Mouse (Mus musculus) layer of hippocampus, adult 11-12 months (tissue): Measurements from ENCODE around the gene Rhbdf2.

Source experiments
- DNase-seq: peaks from one replicate; pipeline ENCODE4 v3.0.0; 2022; ENCODE audit warnings: low spot score

Rhbdf2 gene

DNA sequence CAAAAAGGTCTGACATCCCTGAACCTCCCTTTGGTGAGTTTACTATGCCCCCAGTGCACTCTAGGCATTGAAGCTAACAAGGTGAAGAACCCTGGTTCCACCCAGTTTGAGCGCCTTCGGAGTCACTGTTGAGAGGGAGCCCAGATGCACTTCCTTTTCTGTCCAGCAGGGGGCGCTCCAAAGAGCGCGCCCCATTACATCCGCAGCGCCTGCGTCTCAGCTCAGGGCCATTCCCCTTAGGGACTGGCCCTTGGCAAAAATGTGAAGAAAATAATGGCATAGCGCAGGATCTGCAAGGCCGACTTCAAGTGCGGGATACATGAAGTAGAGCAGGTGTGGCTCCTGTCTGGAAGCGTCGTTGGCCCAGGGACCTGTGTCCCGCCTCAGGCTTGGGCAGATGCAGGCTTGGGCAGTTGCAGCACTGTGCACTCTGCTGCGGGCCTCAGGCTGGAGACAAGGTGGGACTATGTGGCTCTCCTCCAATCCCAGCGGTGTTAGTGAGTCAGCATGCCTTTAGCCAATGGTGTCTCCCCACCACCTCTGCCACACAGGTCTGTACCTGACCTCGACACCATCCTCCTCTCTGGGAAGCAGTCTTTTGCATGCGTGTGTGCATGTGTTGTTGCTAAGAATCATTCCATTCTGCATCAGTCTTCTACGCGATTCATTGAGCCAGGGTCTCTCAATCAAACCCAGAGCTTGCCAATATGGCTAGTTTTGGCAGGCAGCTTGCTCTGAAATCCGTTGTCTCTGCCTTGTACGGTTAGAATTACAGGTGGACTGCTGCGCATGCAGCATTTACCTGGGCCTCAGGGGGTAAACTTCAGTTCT is 39.8 kb downstream of the Rhbdf2 start:
- peak; percentile 80 for DNase-seq

DNA sequence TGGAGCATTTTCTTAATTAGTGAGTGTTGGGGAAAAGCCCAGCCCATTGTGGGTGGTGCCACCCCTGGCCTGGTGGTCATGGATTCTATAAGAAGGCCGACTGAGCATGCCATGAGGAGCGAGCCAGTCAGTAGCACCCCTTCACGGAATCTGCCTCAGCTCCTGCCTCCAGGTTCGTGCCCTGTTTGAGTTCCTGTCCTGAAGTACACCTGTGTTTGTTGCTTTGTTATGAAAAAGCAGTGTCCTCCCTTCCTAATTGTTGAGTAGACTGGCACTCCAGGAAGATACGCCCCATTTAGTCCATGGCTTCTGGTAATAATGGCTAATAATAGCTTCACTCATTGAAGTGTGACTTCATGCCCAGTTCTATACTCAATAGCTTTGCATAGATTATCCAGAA is 40.5 kb downstream of the Rhbdf2 start, which contains the start of gene Aanat:
Gene Aanat, plus strand, starts transcription at position 123 of the 400 bp plus-strand sequence.
- DNase-seq = no peak

DNA sequence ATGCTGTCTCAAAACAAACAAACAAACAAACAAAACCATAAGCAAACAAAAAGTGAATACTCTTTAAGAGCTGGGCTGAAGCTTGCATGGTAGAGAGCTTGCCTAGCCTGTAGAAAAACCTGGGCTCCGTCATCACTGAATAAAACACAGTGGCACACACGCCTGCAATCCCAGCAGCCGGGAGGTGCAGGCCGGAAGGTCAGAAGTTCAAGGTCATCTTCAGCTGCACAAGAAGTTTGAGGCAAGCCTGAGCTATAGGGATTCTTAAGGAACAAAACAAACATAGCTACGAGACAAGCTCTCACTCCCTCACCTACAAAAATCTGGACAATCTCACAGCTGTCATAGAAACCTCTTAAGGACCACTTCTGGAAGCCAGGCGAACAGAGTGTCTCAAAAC is 41.1 kb downstream of the Rhbdf2 start:
- DNase-seq = no peak

DNA sequence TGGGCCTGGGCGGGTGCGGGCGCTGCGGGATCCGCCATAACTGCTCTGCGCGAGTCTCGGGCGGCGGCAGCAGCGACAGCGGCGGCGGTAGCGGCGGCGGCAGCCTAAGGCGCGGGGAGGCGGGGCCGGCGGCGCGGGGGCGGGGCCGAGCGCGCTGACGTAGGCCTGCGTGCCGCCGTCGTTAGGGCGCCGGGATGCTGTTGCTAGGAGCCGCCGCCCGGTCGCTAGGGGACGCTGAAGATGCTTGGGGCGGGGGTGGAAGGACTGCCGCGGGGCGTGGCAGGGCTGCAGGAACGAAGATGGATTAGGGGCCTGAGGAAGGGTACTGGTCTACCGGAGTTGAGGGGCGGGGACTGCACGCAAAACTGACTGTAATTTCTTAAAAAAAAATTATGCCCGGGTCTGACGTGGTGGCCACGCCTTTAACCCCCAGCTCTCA is 45.4 kb downstream of the Rhbdf2 start, which contains the start of gene Ube2o:
Gene Ube2o, minus strand, starts transcription at position 72 of the 439 bp plus-strand sequence.
- peak; percentile 86 for DNase-seq

DNA sequence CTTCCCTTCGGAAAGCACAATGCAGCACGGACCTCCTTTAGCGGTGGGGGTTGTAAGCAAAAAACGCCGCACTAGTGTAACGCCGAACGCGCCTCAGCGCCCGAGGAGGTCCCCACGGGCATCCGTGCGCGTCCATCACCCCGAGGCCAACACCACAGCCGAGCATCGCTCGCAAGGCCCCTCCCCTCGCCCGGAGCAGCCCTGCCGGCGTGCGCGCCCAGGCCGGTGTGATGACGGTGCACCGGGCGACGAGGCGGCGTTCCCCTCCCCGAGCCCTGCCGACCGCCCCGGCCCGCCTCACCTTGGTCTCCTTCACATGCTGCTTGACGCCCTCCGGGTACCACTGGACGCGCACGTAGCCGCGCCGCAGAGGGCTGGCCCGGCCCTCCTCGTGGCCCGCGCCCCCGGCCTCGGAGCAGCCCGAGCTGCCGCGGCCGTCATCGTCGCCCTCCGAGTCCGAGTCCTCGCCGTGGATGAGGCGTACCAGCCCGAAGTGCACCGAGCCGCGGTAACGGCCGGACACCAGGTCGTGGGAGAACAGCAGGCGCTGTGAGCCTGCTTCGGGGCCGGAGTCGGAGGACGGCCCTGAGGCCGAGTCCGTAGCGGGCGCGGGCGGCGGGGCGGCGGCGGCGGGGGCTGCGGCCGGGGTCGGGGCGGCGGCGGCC is 46.0 kb downstream of the Rhbdf2 start:
- DNase-seq = peak; percentile 58

DNA sequence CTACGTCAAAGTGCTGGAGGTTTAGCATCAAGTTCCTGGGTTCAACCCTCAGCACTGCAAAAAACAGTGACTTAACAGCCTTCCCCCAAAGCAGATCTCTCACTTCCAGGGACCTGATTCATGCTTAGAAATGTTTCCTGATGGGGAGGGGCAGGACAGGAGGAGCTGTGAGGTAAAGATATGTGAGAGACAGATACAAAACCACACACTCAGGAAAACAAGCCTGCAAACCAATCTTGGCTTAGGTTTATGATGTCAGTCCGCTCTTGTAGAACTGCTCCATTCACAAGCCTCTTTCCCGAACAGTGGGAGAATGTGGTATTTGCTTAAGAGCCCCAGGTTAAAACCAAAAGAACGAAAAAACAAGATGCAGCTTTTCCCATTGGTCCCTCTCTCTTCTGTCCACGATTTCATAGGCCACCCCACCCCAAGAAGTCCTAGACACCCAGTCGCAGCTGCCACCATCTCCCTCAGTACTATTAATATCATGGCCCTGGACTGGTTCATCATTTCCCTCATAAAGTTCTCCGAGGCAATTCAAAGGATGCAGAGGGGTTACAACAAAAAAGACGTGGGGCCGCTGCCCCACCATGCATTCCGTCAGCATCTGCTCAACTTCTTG is 46.7 kb downstream of the Rhbdf2 start:
- no peak for DNase-seq

DNA sequence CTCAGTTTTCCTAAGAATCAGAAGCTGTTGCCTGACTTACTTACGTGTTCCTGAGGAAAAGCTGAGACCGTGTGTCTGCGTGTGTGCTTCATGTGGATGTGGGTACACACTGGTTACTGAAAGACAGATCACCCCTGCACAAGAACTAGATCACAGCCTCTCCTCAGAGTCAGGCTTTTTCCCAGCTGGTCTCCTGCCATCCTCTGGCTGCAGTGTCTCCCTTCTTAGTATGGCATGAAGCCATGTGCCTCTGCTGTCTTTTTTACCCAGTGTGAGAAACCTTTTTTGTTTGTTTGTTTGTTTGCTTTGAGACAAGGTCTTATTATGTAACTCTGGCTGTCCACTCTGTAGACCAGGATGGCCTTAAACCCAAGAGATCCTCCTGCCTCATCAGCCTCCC is 47.5 kb downstream of the Rhbdf2 start:
- no peak for DNase-seq

DNA sequence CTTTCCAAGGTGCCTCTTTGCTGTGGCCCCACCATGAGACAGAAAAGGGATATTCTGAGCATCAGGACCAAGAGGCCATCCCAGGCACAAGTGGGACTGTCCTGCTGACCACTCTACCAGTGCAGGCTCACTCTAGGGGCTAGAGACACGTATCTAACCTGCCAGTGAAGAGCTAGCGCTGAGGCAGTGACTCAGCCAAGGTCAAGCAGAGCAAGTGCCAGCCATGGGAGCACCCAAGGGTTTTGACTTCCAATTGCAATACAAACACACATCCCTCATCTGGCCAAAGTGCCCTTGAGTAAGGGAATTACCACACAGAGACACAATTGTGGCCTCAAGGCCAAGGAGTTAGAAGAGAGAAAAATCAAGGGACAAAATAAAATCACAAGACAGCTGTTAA is 51.4 kb downstream of the Rhbdf2 start:
- DNase-seq = no peak

DNA sequence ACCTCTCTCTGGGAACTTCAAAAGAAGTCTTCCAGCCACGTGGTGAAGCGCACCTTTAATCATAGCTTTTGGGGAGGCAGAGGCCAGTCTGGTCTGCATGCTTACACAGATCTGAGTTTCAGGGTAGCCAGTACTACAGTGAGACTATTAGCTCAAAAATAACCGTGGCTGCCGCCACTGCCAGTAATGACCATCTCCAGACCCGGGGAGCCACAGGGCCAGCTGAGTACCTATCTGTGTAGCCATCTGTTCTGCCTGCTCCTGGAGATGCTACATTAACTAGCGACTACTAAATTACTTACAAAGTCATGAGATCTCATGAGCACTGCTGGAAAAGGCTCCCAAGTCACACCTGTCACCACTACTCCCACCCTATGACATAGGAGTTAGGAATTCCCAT is 51.8 kb downstream of the Rhbdf2 start:
- DNase-seq = no peak

DNA sequence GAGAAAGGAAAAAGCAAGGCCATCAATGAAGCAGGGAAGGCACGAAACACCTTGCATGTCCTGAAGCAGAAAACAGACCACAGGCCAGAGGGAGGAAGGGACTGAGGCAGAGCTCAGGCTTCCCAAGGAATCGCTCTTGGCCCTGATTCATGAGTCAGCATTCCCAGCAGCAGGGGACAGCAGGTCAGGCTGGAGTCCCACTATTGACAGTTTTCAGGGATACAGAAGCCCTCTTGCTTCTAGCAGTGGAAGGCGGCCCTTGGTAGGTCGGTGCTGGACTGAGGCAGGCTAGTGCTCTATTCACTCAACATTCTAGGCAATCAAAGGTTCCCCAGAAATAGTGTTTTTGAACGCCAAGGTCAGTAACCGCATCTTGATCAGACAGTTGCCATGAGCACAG is 52.3 kb downstream of the Rhbdf2 start:
- no peak for DNase-seq

DNA sequence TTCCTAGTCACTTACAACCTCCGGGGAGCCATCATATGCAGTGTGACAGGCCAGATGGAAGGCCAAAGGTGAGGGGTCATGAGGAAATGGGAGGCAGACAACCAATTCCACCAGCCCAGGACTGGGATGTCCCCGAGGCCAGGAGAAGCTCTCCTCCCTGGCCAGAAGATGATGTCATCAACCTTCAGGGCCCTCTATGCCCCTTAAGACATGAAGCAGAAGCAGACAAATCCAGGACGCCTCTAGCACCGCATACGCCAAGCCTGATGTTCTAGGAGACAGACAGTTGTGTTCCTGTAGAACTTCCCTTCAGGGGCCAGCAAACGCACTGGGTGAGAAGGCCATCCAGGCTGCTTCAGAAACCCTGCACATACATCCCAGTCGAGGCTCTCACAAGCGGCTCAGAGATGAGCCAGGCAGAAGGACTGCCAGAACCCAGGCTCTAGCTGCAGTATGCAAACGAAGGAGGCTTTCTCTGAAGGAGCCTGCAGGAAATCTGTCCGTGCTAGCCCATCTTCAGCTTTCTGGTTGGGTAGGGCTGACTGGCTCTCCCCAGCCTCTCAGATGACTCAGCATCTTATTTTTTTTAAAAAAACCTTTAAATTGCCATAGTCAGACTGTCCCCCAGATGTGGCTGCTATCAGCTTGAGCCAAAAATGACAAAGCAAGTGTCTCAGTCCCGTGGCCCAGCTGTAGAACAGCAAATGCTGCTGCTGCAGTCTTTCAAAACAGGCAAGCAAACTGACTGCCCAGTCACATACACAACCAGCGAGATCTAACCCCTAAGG is 53.9 kb downstream of the Rhbdf2 start:
- DNase-seq = peak; percentile 35

DNA sequence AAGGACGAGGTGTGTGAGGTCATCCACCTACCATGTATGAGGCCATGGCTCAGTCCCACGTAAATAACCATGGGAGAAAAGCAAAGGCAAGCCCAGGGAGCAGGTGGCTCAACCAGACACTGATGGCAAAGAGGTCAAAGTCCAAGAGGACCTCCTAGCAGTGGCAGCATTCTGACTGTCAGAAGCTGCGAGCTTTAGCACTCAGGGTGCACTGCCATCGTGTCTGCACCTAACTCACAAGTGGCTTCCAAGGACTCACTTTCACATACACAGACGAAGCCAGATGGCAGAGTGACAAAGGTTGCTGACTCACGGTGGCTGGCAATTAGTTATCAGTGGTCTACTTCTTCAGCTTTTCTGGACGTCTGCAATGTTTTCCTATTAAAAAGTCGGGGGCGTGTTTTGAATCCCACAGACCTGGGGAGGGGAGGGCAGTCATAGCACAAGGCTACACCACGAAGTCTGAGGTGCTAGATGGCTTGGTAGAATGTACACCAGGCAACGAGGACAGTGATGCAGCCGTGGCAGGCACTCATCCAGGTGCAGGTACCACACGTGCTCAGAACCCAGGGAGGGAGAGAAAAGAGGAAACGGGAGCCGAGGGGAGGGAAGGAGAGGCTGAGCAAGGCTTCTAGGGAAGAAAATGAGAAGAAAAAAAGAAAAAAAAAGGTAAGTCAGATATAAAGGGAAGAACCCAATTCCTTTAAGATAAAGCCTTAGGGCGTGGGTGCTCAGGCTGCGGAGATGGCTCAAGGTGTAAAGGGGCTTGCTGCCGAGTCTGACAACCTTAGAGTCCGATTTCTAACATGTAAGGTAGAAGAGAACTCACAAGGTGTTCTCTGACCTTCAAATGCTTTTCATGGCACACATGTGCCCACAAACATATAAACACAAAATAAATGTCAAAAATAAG is 54.8 kb downstream of the Rhbdf2 start:
- DNase-seq = no peak

DNA sequence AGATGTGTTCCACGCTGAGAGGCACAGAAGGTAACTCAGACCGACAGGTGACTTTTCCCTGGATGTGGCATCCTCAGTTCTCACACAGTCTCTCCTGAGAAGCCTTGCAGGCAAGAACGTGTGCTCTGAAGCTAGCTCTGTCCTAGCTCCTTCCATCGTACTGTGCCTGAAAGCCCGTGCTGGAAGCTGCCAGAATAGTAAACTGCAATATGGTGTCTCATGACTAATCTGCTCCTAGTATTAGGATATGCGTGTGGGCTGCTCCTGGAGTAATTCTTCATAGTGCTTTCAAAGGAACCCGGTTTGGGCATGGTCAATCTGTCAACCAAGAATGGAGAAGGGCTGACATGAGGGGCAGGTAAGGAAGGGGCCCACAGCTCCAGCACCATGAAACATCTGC is 56.0 kb downstream of the Rhbdf2 start:
- DNase-seq = no peak

DNA sequence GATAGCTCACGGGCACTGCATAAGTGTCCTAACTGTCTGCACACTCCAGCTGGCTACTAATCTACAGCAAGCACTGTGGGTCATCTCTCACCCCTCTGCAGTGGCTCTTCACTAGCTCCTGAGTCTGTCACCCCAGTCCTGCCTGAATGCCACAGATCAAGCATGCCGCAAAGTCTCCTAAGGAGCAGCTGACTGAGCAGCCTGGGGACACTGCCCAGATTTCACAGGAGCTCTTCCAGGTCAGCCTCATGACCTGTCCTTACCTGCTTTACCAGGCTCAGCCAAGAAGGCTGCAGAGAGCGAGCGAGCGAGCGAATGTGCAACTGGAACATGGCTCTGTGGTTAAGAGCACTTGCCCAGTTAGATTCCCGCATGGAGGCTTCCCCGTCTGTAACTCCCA is 59.3 kb downstream of the Rhbdf2 start:
- DNase-seq = no peak

DNA sequence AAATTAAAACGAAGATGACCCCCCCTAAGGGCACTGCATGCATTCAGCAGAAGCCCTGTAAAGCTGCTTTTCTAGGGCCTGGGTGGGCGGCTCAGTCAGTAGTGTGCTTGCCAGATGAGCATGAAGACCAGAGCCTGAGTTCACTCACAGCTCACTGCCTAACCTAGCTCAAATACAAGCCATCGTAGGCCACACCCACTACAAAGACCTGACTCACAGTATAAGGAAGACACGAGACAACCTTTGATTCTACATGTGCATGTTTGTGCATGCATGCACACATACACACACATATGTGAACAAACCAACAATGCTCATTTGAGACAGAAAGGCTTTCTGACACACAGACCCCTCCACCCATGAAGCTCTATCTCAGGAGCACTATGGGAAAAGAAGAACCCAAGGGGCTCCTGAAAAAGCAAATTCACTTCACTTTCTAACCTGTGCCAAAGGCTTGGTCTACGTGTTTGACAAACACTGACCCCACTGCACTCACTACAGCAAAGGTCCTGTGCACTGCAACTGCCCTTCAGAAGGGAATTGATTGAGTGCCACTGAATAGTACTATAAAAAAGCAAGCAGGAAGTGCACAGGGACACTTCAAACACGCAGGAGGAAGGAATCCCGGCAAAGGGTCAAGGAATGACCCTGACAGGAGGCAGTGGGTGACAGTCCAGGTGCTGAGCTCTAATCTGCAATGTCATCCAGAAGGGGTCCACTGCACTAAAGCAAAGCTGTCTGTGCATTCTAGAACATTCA is 61.4 kb downstream of the Rhbdf2 start:
- DNase-seq = no peak

DNA sequence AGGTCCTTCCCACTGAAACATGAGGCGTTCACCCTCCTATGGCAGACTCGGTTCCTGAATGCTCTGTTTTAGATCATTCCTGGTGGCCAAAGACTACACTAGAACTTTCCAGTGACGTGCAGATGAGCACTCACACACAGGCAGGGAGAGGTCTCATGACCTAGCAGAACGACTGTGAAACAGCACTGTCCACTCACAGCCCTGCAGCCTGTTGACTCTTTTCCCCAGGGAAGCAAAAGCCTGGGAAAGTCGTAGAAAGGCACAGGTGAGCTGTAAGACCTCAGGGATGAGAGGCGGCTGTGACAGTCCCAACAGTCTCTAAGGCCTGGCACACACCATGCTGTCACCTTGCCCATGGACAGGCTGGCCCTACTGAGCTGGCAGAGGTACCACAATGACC is 70.5 kb downstream of the Rhbdf2 start:
- DNase-seq = no peak

DNA sequence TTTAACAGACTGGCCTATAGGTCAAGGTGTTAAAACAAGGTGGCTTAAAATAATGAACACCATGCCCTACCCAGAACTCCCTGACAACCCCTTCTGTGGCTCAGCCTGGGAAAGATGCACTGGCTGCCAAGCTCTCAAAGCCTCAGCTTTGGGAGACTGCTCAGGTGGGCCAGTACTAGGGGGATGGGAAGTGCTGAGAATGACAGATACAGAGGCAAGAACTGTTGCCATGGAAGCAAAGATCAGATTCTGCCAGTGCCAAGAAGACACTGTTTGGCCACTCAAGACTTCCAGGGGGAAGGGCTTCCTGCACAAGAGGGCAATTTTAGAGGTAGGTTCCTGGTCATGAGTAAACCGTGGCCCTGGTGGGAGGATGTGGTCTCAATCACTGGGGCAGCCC is 71.2 kb downstream of the Rhbdf2 start:
- DNase-seq = no peak

DNA sequence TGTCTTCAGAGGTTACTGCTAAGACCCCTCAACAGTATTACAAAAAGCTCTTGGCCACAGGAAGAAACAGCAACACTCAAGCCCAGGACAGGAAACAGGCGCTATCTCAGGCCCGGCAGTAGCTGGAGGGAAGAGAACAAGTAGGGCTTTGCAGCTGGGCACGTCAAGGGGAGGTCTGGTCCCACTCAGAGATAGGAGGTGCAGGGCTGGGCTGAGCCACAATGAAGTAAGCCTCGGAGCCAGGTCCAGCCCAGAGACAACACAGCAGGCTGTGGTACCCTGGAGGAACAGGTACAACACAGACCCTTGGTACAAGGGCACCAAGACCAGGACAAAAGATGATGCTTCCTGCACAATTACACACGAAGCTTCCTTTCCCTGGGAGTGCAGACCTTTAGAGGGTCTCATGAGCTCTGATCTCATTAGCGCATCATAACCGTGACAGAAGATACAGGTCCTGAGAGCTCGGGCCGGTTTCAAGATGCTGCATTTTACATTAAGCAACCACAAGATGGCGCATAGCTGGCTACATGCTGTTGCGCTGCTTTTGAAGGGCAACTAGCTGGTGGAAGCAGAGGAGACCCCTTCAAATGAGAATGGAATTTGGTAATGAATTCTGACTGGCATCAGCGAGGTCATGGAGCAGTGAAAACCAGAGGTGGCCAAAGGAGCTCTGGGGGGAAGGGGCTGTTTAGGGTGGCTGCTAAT is 72.5 kb downstream of the Rhbdf2 start:
- no peak for DNase-seq

DNA sequence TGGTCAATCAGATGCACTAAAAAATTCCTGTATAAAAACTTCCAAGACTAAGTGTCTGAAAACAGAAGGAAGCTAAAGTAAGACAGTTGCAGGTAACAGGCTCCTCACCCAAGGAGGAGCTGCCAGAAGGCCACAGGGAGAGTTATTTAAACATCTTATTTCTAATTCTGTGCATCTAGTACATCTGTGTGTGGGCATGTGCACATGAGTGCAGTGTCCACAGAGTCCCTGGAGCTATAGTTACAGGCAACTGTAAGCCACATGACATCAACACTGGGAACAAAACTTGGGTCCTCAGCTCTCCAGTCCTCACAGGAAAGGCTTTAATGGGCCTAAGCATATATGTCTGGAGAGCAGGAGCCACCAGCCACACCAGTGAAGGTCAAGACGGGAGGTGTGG is 74.6 kb downstream of the Rhbdf2 start:
- DNase-seq = no peak

DNA sequence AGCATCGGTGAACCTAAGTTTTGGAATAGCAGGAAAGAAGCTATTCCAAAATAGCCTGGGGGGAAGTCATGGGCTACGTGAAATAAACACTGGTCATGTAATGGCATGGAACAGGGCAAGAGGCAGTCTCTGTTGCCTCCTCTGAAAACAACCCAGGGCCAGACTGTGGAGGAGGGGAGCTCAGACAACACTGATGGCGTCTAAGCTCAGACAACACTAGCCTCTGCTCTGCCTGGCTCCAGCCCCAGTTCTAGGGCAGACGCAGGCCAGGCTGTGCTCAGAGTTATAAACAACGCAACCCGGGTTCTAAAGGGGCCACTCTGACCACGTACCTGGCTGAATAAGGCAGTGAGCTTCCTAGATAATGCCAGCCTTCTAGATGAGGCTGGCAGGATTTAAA is 76.1 kb downstream of the Rhbdf2 start:
- DNase-seq = no peak
